Mouse (Mus musculus) thymus, adult 2 months (tissue): ENCODE results near the gene Fndc9. TPM values are rescaled to one million over a fixed set of nuclear protein-coding genes. Genes with fewer than 3 reads are reported as not detected.

ENCODE experiments used
- DNase-seq: peaks from one replicate; pipeline ENCODE4 v3.0.0; 2021
- H3K27ac ChIP-seq: fragments of 200-500 bp; 2 replicates; pipeline ENCODE4 v1.5.1; 2012; ENCODE audit warnings: low read length, control low read depth; ENCODE audit not compliant: control insufficient read depth, insufficient read depth
- H3K27me3 ChIP-seq: fragments of 200-500 bp; 2 replicates; pipeline ENCODE4 v1.6.1; 2012; ENCODE audit warnings: mild to moderate bottlenecking, low read length, moderate library complexity, mixed read lengths; ENCODE audit not compliant: control insufficient read depth, insufficient read depth
- H3K36me3 ChIP-seq: fragments of 200-500 bp; 2 replicates; pipeline ENCODE4 v1.6.1; 2012; ENCODE audit warnings: mild to moderate bottlenecking, low read length, moderate library complexity; ENCODE audit not compliant: control insufficient read depth, insufficient read depth
- H3K4me1 ChIP-seq: fragments of 200-500 bp; replicated peaks from 2 replicates; pipeline ENCODE4 v1.6.1; 2012; ENCODE audit warnings: low read length; ENCODE audit not compliant: control insufficient read depth, insufficient read depth
- H3K4me3 ChIP-seq: fragments of 200-500 bp; 2 replicates; pipeline ENCODE4 v1.5.1; 2012; ENCODE audit warnings: mild to moderate bottlenecking, low read length, control low read depth, moderate library complexity; ENCODE audit not compliant: control insufficient read depth, insufficient read depth
- CTCF ChIP-seq: fragments of 200-500 bp; IDR thresholded peaks from 2 replicates; pipeline ENCODE4 v1.5.1; 2012; ENCODE audit warnings: mild to moderate bottlenecking, control low read depth, low read length, moderate library complexity, borderline replicate concordance; ENCODE audit not compliant: control insufficient read depth, poor library complexity, insufficient read depth; ENCODE audit errors: extremely low read depth
- POLR2A ChIP-seq: fragments of 200-500 bp; IDR thresholded peaks from 2 replicates; pipeline ENCODE4 v1.6.1; 2012; ENCODE audit warnings: mild to moderate bottlenecking, low read length, control low read depth, moderate library complexity; ENCODE audit not compliant: control insufficient read depth, poor library complexity, insufficient read depth; ENCODE audit errors: extremely low read depth
- WGBS: fragments of 180-500 bp; shearing (Covaris S2); methylation state at CpG from one replicate; pipeline ENCODE4 v1.1.7; 2018; 5-methylcytosine and 5-hydroxymethylcytosine counted together
- polyA plus RNA-seq: library from polyadenylated mRNA; depleted of rRNA; stranded (reverse); fragments of >200 nt; gene quantifications from 2 replicates; pipeline ENCODE4 v1.2.3, GENCODE M21; 2012; rRNA removed

Gene Fndc9
- polyA plus RNA-seq, 1 experiment = 0.09 TPM

DNA sequence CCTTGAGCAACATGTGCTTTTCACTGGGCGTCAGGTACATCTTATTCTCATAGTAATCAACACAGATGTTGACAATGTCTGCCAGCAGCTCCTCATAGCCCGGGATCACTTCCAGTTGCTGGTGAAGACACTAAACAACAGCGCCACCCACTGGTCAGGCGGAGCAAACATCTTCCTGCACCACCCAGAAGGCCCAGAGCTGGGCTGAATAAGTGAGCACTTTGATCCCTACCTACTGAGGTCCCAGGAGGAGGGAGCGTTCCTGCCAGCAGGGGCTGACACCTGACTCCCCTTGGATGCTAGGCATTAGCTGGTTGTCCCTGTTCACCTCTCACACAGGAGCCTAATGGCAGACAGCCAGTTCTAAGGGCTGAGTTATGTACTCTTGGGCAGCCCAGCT, 41.4 kb downstream of the Fndc9 start:
- H3K4me3 ChIP-seq = no peak overlapping the region
- peaks cover 4% of the 10 kb centered on the region; the same call in 1 of the 2 replicates for H3K4me1 ChIP-seq
- H3K36me3 ChIP-seq = peaks cover 79% of the 10 kb centered on the region
- DNase-seq = peak; percentile 56
- 86% methylated on average over 5 of the region's 5 CpGs for WGBS
- no peak overlapping the region for H3K27ac ChIP-seq
- no peaks in the 10 kb centered on the region for H3K27me3 ChIP-seq
- no peak for TF ChIP-seq POLR2A
- TF ChIP-seq CTCF = 0 out of 2 replicates have a peak, but pooled peaks have one; percentile 72

DNA sequence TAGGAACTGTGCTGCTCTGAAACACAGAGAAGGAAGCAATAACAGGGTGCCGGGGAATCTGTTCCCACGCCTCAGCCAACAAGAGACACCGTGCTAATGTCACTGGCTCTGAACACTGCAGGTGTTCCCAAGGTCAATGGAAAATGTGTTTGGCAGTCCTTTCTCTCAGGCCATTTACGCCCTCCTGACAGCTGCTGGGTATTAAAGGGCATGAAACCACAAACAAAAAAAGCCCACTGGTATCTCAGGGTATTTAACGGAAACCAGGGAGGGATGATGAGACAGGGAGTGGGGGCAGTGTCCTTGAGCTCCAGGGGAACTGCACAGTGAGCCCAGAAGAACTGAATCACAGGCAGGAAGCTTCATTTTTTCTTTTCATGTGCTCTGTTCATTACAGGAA, 42.8 kb downstream of the Fndc9 start:
- Histone ChIP-seq H3K36me3 (peaks cover 79% of the 10 kb centered on the region), H3K27me3 (no peaks in the 10 kb centered on the region; the same call in 1 of the 2 replicates), H3K4me1 (peaks cover 4% of the 10 kb centered on the region; the same call in 1 of the 2 replicates), H3K4me3 (no peak overlapping the region), H3K27ac (no peak overlapping the region)
- TF ChIP-seq CTCF (no peak), POLR2A (no peak)
- WGBS = 95% methylated on average over 5 of the region's 5 CpGs
- DNase-seq = no peak

DNA sequence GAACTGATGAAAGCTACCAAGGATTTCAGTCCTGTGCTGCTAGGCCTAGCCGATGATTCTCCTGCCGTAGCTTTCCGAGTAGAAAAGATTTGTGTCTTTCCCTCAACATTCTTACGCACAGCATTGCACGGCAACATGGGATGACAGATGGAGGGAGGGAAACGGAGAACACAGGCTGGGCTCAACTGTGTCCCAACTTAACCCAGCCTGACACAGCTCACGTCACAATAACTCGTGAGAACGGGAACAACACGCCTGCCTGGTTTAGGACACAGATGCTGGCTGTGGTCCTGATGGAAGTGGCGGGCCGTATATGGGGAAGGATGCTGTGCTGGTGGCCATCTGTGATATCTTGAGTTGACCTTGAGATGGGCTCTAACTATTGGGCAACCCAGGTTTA, 43.4 kb downstream of the Fndc9 start:
- Histone ChIP-seq H3K27ac (no peak overlapping the region), H3K4me1 (peaks cover 4% of the 10 kb centered on the region; the same call in 1 of the 2 replicates), H3K4me3 (no peak overlapping the region), H3K36me3 (peaks cover 79% of the 10 kb centered on the region), H3K27me3 (no peaks in the 10 kb centered on the region; the same call in 1 of the 2 replicates)
- no peak for TF ChIP-seq CTCF
- TF ChIP-seq POLR2A = no peak
- 96% methylated on average over 12 of the region's 12 CpGs for WGBS
- DNase-seq = no peak

DNA sequence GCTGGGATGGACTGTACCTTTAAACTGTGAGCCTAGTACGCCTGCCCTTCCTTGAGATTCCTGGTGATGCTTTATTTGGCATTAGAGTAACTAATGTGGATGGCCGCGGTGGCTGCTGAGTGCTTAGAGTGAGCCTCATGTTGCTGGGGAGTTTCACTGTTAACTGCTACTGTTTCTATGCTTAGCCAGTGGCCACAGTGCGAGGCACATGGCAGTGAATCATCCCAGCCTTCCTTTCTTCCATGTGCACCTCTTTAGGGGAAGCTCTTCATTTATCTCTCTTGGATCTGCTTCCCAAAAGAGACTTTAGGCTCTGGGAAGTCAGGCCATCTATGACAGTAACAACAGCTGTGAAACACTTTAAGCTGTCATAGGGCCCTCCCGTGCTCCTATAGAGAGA, 47.3 kb downstream of the Fndc9 start:
- no peak for TF ChIP-seq CTCF
- TF ChIP-seq POLR2A = no peak
- no peak for DNase-seq
- 95% methylated on average over 5 of the region's 5 CpGs for WGBS
- Histone ChIP-seq H3K36me3 (peaks cover 89% of the 10 kb centered on the region), H3K27ac (no peak overlapping the region), H3K4me3 (no peak overlapping the region), H3K4me1 (no peaks in the 10 kb centered on the region), H3K27me3 (no peaks in the 10 kb centered on the region; the same call in 1 of the 2 replicates)

DNA sequence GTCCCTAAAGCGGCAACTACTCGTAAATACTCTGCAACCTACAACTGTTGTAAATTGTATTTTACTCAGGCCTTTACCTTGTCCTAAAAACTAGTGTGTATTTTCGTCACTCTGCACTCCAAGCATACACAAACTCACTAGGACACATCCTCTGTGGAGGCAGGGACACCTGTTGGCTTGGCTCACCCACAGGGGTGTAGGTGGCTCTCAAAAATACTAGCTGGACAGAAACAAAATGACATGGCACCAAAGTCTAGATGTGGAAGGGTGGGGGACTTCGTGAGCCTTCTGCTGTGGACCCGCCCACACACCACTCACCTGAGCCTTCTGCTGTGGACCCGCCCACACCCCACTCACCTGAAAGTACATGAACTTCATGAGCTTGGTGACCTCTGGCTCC, 48.5 kb downstream of the Fndc9 start:
- WGBS = over 99% methylated on average over 6 of the region's 6 CpGs
- Histone ChIP-seq H3K4me3 (no peak overlapping the region), H3K36me3 (peaks cover 89% of the 10 kb centered on the region), H3K4me1 (no peaks in the 10 kb centered on the region), H3K27me3 (no peaks in the 10 kb centered on the region; the same call in 1 of the 2 replicates), H3K27ac (no peak overlapping the region)
- TF ChIP-seq POLR2A (no peak), CTCF (no peak)
- DNase-seq = no peak

DNA sequence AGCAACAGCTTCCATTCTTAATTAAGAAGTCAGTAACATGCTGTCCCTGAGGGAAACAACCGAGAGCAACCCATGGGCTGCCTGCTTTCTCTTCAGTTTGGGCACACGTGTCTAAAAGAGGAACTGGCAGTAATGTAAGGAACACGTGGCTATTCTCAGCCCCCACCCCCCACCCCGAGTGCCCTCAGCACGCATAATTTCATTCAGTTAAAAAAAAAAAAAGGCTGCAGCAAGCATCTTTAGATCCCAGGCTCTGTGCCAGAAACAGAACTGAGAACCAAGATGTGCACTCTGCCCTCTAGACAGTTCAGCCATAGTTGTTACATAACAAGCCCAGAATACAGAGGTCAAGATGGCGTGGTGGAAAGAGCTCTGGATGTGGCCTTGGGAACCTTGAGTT, 51.5 kb downstream of the Fndc9 start:
- DNase-seq = no peak
- no peak overlapping the region for H3K27ac ChIP-seq
- TF ChIP-seq CTCF = no peak
- no peak for TF ChIP-seq POLR2A
- peaks cover 90% of the 10 kb centered on the region for H3K36me3 ChIP-seq
- H3K4me1 ChIP-seq = no peaks in the 10 kb centered on the region
- WGBS = 29% methylated on average over 6 of the region's 6 CpGs
- no peaks in the 10 kb centered on the region; the same call in 1 of the 2 replicates for H3K27me3 ChIP-seq
- H3K4me3 ChIP-seq = no peak overlapping the region

DNA sequence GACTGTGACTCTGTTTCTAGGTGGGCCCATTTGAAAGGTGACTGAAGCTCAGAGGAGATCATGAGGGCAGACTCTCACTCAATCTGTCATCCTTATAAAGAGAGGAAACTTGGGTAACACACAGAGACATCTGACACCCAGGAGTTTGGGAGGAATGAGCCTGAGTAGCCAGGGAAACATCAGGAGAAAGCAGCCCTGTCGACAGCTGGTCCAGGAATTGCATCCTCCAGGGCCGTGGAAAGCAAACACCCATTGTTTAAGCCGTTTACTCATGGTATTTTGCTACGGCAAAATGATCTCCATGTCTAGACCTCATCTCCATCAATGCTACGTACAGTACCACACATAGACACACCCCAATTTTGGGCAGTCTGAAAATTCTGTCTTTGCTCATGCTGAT, 52.8 kb downstream of the Fndc9 start:
- no peak for DNase-seq
- Histone ChIP-seq H3K27ac (no peak overlapping the region), H3K4me3 (no peak overlapping the region), H3K36me3 (peaks cover 77% of the 10 kb centered on the region), H3K27me3 (no peaks in the 10 kb centered on the region; the same call in 1 of the 2 replicates), H3K4me1 (no peaks in the 10 kb centered on the region)
- WGBS = 94% methylated on average over 5 of the region's 5 CpGs
- TF ChIP-seq CTCF (no peak), POLR2A (no peak)

DNA sequence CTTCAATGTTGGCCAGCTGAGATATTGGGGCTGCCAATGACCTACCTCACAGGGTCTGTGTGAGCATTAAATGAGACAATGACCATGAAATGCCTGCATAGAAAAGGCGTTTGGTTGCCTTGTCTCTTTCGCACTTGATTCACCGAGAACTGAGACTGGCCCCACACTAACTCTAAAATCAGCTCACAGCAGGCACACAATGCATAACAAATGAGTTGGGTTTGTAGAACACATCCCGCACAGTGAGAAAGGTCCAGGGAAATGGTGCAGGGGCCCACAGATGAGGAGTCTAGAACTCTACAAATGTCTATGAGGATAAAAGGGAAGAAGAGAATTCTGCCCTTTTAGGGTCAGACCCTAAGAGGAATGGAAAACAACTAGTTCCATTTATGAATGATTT, 53.7 kb downstream of the Fndc9 start:
- Histone ChIP-seq H3K36me3 (peaks cover 68% of the 10 kb centered on the region), H3K4me3 (no peak overlapping the region), H3K27ac (no peak overlapping the region), H3K27me3 (no peaks in the 10 kb centered on the region), H3K4me1 (peaks cover 2% of the 10 kb centered on the region; the same call in 1 of the 2 replicates)
- TF ChIP-seq POLR2A (no peak), CTCF (no peak)
- no peak for DNase-seq
- 98% methylated on average over 4 of the region's 4 CpGs for WGBS

Other genes with a start within 250 kb of the Fndc9 start
- 24.2 and 28.5 TPM in 2 replicates for gene Gm12166, start 183.2 kb upstream of the Fndc9 start, polyA plus RNA-seq
- gene Adam19, start 179.5 kb upstream of the Fndc9 start, polyA plus RNA-seq = 11.1 and 12.8 TPM in 2 replicates
- 0.37 and 0.58 TPM in 2 replicates for gene Nipal4, start 69.0 kb upstream of the Fndc9 start, polyA plus RNA-seq
- gene Cyfip2, start 77.3 kb downstream of the Fndc9 start, polyA plus RNA-seq = 85.4 and 114 TPM in 2 replicates
- 117 and 125 TPM in 2 replicates for gene Itk, start 154.0 kb downstream of the Fndc9 start, polyA plus RNA-seq
- 2.1 and 2.6 TPM in 2 replicates for gene Fam71b, start 161.0 kb downstream of the Fndc9 start, polyA plus RNA-seq
- gene Med7, start 201.4 kb downstream of the Fndc9 start, polyA plus RNA-seq = 26.2 and 28.2 TPM in 2 replicates
- gene Havcr2, start 219.4 kb downstream of the Fndc9 start, polyA plus RNA-seq = 1.8 TPM in 2 replicates